21 mouse cellular contexts compared by ENCODE assay signal in genomic region chr5:62716468-62716867, GRCm38 (mm10). TPM values are rescaled to one million over a fixed set of nuclear protein-coding genes. Genes with fewer than 3 reads are reported as not detected.
A peak's percentile ranks its signal among the peaks of the same experiment; 100 is the strongest.
DNase-seq lines count a peak whose midpoint lies in the region; ATAC-seq and TF ChIP-seq lines count a peak whose summit lies in the region.
"Had no signal": no experiment of that assay in that cellular context is flagged by ENCODE, and none has a peak within 500 bp of the region (broad histone marks: within the 10 kb centered on the region; RNA-seq: fewer than 3 reads in every experiment).

No protein-coding gene starts in this region.

- no peaks in the 10 kb centered on the region for H3K36me3 ChIP-seq in intestine, postnatal 0 days (ENCODE audit: control insufficient read depth, insufficient read depth)
- H3K36me3 ChIP-seq in intestine, embryonic 16.5 days (ENCODE audit: control insufficient read depth, insufficient read depth, low read length) = no peaks in the 10 kb centered on the region
- no peaks in the 10 kb centered on the region for H3K36me3 ChIP-seq in stomach, embryonic 15.5 days
- H3K36me3 ChIP-seq in stomach, postnatal 0 days (ENCODE audit: control insufficient read depth, insufficient read depth, low read length) = no peaks in the 10 kb centered on the region
- H3K36me3 ChIP-seq: G1E had no signal

- no peak for TF ChIP-seq CTCF in intestine, postnatal 0 days (IDR thresholded peaks at IDR 0.05; ENCODE audit: low read depth)
- no peak for TF ChIP-seq CTCF in stomach, postnatal 0 days (IDR thresholded peaks at IDR 0.05; ENCODE audit: low read depth)

- H3K27ac ChIP-seq in intestine, postnatal 0 days (ENCODE audit: low read depth, low read length) = no peak overlapping the region
- no peak overlapping the region for H3K27ac ChIP-seq in intestine, embryonic 16.5 days (ENCODE audit: low read length)
- no peak overlapping the region for H3K27ac ChIP-seq in stomach, embryonic 15.5 days
- H3K27ac ChIP-seq in stomach, postnatal 0 days (replicated peaks) = peak overlapping the region; percentile 73; the same call in 1 of the 2 replicates

- H3K4me3 ChIP-seq in intestine, postnatal 0 days (ENCODE audit: low read depth, low read length) = no peak overlapping the region
- H3K4me3 ChIP-seq in intestine, embryonic 16.5 days (ENCODE audit: low read length) = no peak overlapping the region
- H3K4me3 ChIP-seq in stomach, embryonic 15.5 days (replicated peaks) = no peak overlapping the region
- no peak overlapping the region for H3K4me3 ChIP-seq in stomach, postnatal 0 days (ENCODE audit: low read depth, low read length)

- DNase-seq in large intestine, adult 2 months (ENCODE audit: low read depth, low spot score) = peak; percentile 45
- DNase-seq in stomach, postnatal 0 days (ENCODE audit: low spot score) = no peak
- no peak for DNase-seq in kidney, adult 11 months
- no peak for DNase-seq in frontal cortex, postnatal 10 days (ENCODE audit: low spot score in 2 of 2)
- no peak for DNase-seq in layer of hippocampus, adult 9-11 months
- DNase-seq: adrenal gland, adult 2 months; adrenal gland, adult 8-10 months; adrenal gland, postnatal 10 days; adrenal gland, postnatal 14 days; adrenal gland, postnatal 25 days; adrenal gland, postnatal 36 days; B cell, adult 2 months; cerebellum, adult 11 months; cerebellum, adult 11-12 months had no signal

- H3K4me2 ChIP-seq in intestine, postnatal 0 days (replicated peaks; ENCODE audit: low read depth) = no peak overlapping the region
- no peak overlapping the region for H3K4me2 ChIP-seq in intestine, embryonic 16.5 days (ENCODE audit: low read depth, low read length)
- no peak overlapping the region for H3K4me2 ChIP-seq in stomach, embryonic 15.5 days
- H3K4me2 ChIP-seq in stomach, postnatal 0 days (replicated peaks; ENCODE audit: low read depth) = no peak overlapping the region

- peak; percentile 64 for ATAC-seq in intestine, postnatal 0 days
- no peak for ATAC-seq in intestine, embryonic 16.5 days
- ATAC-seq in stomach, embryonic 15.5 days (ENCODE audit: insufficient read depth, low FRiP score, low read depth) = 0 out of 2 replicates have a peak, but pooled peaks have one; percentile 31
- peak; percentile 89 for ATAC-seq in stomach, postnatal 0 days (ENCODE audit: low FRiP score, low TSS enrichment)
- ATAC-seq: activated CD4-positive, CD25-positive, alpha-beta regulatory T cell, adult 4 months; Patski had no signal

- H3K9me3 ChIP-seq in intestine, postnatal 0 days (ENCODE audit: control insufficient read depth) = no peaks in the 10 kb centered on the region
- H3K9me3 ChIP-seq in intestine, embryonic 16.5 days (ENCODE audit: control insufficient read depth, low read length) = no peaks in the 10 kb centered on the region
- H3K9me3 ChIP-seq in stomach, embryonic 15.5 days = no peaks in the 10 kb centered on the region
- no peaks in the 10 kb centered on the region for H3K9me3 ChIP-seq in stomach, postnatal 0 days (ENCODE audit: control insufficient read depth, low read length)

- TF ChIP-seq EP300 in stomach, postnatal 0 days (optimal IDR thresholded peaks at IDR 0.05) = no peak

- H3K9ac ChIP-seq in intestine, postnatal 0 days (ENCODE audit: low read depth, low read length) = no peak overlapping the region
- no peak overlapping the region for H3K9ac ChIP-seq in intestine, embryonic 16.5 days (ENCODE audit: low read depth, low read length)
- no peak overlapping the region for H3K9ac ChIP-seq in stomach, embryonic 15.5 days
- no peak overlapping the region for H3K9ac ChIP-seq in stomach, postnatal 0 days (ENCODE audit: low read length)

- WGBS in intestine, postnatal 0 days = 63% methylated on average over 3 of the region's 3 CpGs
- 85% methylated on average over 3 of the region's 3 CpGs for whole genome bisulfite sequencing in intestine, embryonic 16.5 days
- WGBS in large intestine, adult 2 months = 28% methylated on average over 3 of the region's 3 CpGs
- WGBS in stomach, embryonic 15.5 days = 68% methylated on average over 3 of the region's 3 CpGs
- 47% methylated on average over 3 of the region's 3 CpGs for WGBS in stomach, postnatal 0 days

- no peaks in the 10 kb centered on the region for H3K27me3 ChIP-seq in intestine, postnatal 0 days (replicated peaks; ENCODE audit: control insufficient read depth, insufficient read depth, low read length)
- H3K27me3 ChIP-seq in intestine, embryonic 16.5 days (replicated peaks; ENCODE audit: control insufficient read depth, insufficient read depth, low read length) = no peaks in the 10 kb centered on the region
- no peaks in the 10 kb centered on the region for H3K27me3 ChIP-seq in stomach, embryonic 15.5 days (replicated peaks)
- no peaks in the 10 kb centered on the region for H3K27me3 ChIP-seq in stomach, postnatal 0 days (ENCODE audit: control insufficient read depth, insufficient read depth, low read length)
- H3K27me3 ChIP-seq: CH12.LX, Patski had no signal

- no peaks in the 10 kb centered on the region for H3K4me1 ChIP-seq in intestine, postnatal 0 days (replicated peaks; ENCODE audit: control insufficient read depth, insufficient read depth, low read length)
- 0 out of 2 replicates have a peak, but pooled peaks cover 3% of the 10 kb centered on the region for H3K4me1 ChIP-seq in intestine, embryonic 16.5 days (ENCODE audit: control insufficient read depth, insufficient read depth, low read length)
- H3K4me1 ChIP-seq in stomach, embryonic 15.5 days = no peaks in the 10 kb centered on the region; the same call in 1 of the 2 replicates
- H3K4me1 ChIP-seq in stomach, postnatal 0 days (replicated peaks; ENCODE audit: control insufficient read depth, insufficient read depth) = 0 out of 2 replicates have a peak, but pooled peaks cover 2% of the 10 kb centered on the region

RNA-seq across cellular contexts. Expression of gene Arap2, which starts 49.5 kb away (rescaled TPM):
- polyA plus RNA-seq in intestine, postnatal 0 days (2015; fragmentation: Nextera tagmentation; extraction: Ambion mirVana) = 11.9 and 17.0 TPM in 2 replicates
- polyA plus RNA-seq in intestine, embryonic 16.5 days (2015; fragmentation: Nextera tagmentation; extraction: Ambion mirVana) = 3.4 and 5.3 TPM in 2 replicates
- 4.5 and 6.3 TPM in 2 replicates for polyA plus RNA-seq in large intestine, adult 2 months (2012; rRNA removed)
- polyA plus RNA-seq in stomach, embryonic 15.5 days (2015; fragmentation: Nextera tagmentation; extraction: Ambion mirVana) = 9.0 and 12.5 TPM in 2 replicates
- 18.5 and 18.7 TPM in 2 replicates for polyA plus RNA-seq in stomach, postnatal 0 days (2015; fragmentation: Nextera tagmentation; extraction: Ambion mirVana)
- polyA plus RNA-seq: G1E had no signal
